Mouse (Mus musculus) mature B cell (primary cell): ENCODE results near the gene Tmub1.

Experiments used
- in situ Hi-C: fragments of 300-500 bp; cut with MboI; formaldehyde crosslinking; loops from 2 replicates; pipeline ENCODE4 v1.14.3; 2019

Gene Tmub1

GRCm38 (mm10) chr5:24447624-24448298 is at the start of gene Tmub1:
Tmub1 (minus strand) TSS chr5:24447854.
- in situ Hi-C loops, result no loop called here

GRCm38 (mm10) chr5:24496756-24497155 is 49.1 kb upstream of the Tmub1 start:
- in situ Hi-C loops, result no loop called here

DNA sequence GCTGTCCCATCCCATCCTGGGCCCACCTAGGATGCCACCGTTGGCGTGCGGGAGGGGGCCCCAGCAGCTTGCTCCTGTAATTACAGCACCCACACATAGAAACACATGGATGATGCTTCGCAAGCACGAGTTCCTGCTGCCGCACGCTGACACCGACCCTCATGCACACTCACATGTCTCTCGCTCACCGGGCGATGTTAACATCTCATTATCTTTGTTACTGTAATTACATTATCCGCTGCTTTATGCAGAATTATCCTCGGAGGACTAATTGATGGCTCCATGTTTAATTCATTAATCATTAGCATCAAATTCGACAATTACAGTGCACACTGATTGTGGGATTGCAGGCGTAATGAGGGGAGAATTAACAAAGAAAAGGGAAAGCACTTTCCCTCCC is 47.4 kb upstream of the Tmub1 start:
- in situ Hi-C loops, result no loop called here

GRCm38 (mm10) chr5:24492546-24493285 is 45.1 kb upstream of the Tmub1 start:
- in situ Hi-C loops, result no loop called here

- in situ Hi-C loops, result no loop called here
These were observed 42.8 kb upstream of the Tmub1 start for GRCm38 (mm10) chr5:24490413-24490920.

- in situ Hi-C loops, result no loop called here
These were observed 39.1 kb upstream of the Tmub1 start for GRCm38 (mm10) chr5:24486738-24487137.

DNA sequence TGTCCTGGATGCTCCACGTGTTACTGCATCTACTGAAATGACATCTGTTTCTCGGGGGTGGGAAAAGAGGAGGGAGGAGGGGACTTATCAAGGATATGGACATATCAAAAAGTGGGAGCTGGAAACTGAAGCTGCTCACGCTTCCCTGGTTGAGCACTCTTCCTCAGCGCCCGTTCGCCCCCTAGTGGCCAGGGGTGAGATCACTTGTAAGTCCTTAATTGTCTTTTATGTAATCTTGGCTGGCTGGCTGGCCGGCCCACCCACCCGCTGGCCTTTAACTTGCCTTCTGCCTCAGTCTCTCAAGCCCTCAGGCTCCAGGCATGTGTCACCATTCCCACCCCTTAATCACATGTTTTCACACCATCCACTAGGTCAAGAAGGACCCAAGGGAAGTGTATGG is 38.4 kb upstream of the Tmub1 start:
- in situ Hi-C loops, result no loop called here

DNA sequence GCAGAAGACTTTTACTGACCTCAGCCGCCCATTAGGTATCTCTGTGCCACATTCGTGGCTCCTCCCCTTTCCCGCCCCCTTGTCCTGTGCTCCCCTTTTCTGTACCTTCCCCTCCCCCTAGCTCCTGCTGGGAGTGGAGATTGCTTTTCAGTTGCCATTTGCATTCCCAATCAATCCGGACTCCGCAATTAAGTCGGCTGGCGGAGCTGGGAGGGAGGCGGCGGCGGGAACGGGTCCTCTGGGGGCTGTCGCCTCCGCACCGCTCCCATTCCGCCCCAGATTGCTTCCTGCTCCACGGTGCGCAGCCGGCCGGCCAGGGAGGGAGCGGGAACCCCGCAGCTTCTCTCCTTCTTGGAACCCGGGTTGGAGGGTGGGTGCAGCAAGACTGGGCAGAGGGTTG is 37.3 kb upstream of the Tmub1 start:
- in situ Hi-C loops, result no loop called here

- in situ Hi-C loops, result no loop called here
These were observed 35.7 kb upstream of the Tmub1 start for GRCm38 (mm10) chr5:24483326-24483725.

- in situ Hi-C loops, result no loop called here
These were observed 34.8 kb upstream of the Tmub1 start for GRCm38 (mm10) chr5:24482247-24483079.

GRCm38 (mm10) chr5:24481647-24482046 is 34.0 kb upstream of the Tmub1 start:
- in situ Hi-C loops, result no loop called here

DNA sequence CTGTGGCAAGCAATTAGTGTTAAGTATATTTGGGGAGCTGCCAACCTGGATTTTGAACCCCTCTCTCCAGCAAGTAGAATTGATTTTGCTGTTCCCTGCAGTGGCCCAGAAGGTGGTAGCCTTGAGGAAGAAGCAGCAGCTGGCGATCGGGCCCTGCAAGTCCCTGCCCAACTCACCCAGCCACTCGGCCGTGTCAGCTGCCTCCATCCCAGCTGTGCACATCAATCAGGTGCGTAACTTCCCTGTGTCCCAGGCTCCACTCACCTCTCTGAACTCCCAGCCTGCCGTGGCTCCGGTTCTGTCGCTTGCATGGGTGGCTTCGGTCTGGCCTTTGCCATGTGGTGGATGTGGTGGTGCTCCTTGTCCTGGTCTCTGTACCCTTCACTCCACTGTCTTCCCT is 30.3 kb upstream of the Tmub1 start:
- in situ Hi-C loops, result no loop called here

- in situ Hi-C loops, result no loop called here
These were observed 28.0 kb upstream of the Tmub1 start for GRCm38 (mm10) chr5:24475476-24476241.

- in situ Hi-C loops, result no loop called here
These were observed 27.1 kb upstream of the Tmub1 start for GRCm38 (mm10) chr5:24474723-24475261.

GRCm38 (mm10) chr5:24474025-24474722 is 26.5 kb upstream of the Tmub1 start:
- in situ Hi-C loops, result no loop called here

- in situ Hi-C loops, result no loop called here
These were observed 25.4 kb upstream of the Tmub1 start for GRCm38 (mm10) chr5:24472884-24473619.

GRCm38 (mm10) chr5:24470600-24470999 is 22.9 kb upstream of the Tmub1 start:
- in situ Hi-C loops, result no loop called here

GRCm38 (mm10) chr5:24466762-24467161 is 19.1 kb upstream of the Tmub1 start:
- in situ Hi-C loops, result no loop called here

- in situ Hi-C loops, result no loop called here
These were observed 8.0 kb upstream of the Tmub1 start for GRCm38 (mm10) chr5:24455613-24456012.

GRCm38 (mm10) chr5:24455076-24455475 is 7.4 kb upstream of the Tmub1 start:
- in situ Hi-C loops, result no loop called here
